Mouse (Mus musculus) spleen, adult 12 weeks (tissue): ENCODE data around the gene Fto.

Experiments used
- DNase-seq: peaks from one replicate; pipeline ENCODE4 v3.0.0; 2022; ENCODE audit warnings: low spot score

The Fto gene

GRCm38 (mm10) chr8:91454926-91455325 lies 141.6 kb downstream of the Fto start:
- no peak for DNase-seq

GRCm38 (mm10) chr8:91455591-91455990 lies 142.3 kb downstream of the Fto start:
- no peak for DNase-seq

GRCm38 (mm10) chr8:91458016-91458415 lies 144.7 kb downstream of the Fto start:
- DNase-seq, result no peak

- no peak for DNase-seq
Measured at GRCm38 (mm10) chr8:91460965-91461364, 147.6 kb downstream of the Fto start.

- no peak for DNase-seq
Measured at GRCm38 (mm10) chr8:91463757-91464156, 150.4 kb downstream of the Fto start.

- no peak for DNase-seq
Measured at GRCm38 (mm10) chr8:91467463-91467862, 154.1 kb downstream of the Fto start.

- no peak for DNase-seq
Measured at GRCm38 (mm10) chr8:91467881-91468534, 154.7 kb downstream of the Fto start.

GRCm38 (mm10) chr8:91469441-91469840 lies 156.1 kb downstream of the Fto start:
- no peak for DNase-seq

GRCm38 (mm10) chr8:91474731-91475279 lies 161.5 kb downstream of the Fto start:
- no peak for DNase-seq

GRCm38 (mm10) chr8:91476988-91477387 lies 163.7 kb downstream of the Fto start:
- no peak for DNase-seq

- DNase-seq, result no peak
Measured at GRCm38 (mm10) chr8:91477471-91477870, 164.1 kb downstream of the Fto start.

- DNase-seq, result no peak
Measured at GRCm38 (mm10) chr8:91482511-91482910, 169.2 kb downstream of the Fto start.

GRCm38 (mm10) chr8:91486394-91486793 lies 173.1 kb downstream of the Fto start:
- no peak for DNase-seq

- no peak for DNase-seq
Measured at GRCm38 (mm10) chr8:91487456-91487855, 174.1 kb downstream of the Fto start.

GRCm38 (mm10) chr8:91488086-91488783 lies 174.9 kb downstream of the Fto start:
- no peak for DNase-seq

GRCm38 (mm10) chr8:91488784-91489450 lies 175.6 kb downstream of the Fto start:
- DNase-seq, result no peak

GRCm38 (mm10) chr8:91490065-91490464 lies 176.7 kb downstream of the Fto start:
- DNase-seq, result no peak

GRCm38 (mm10) chr8:91493373-91493772 lies 180.0 kb downstream of the Fto start:
- DNase-seq, result no peak

GRCm38 (mm10) chr8:91494501-91495259 lies 181.4 kb downstream of the Fto start:
- DNase-seq, result no peak

GRCm38 (mm10) chr8:91495260-91495601 lies 181.9 kb downstream of the Fto start:
- DNase-seq, result no peak

GRCm38 (mm10) chr8:91496000-91496399 lies 182.7 kb downstream of the Fto start:
- no peak for DNase-seq

- DNase-seq, result no peak
Measured at GRCm38 (mm10) chr8:91496936-91497335, 183.6 kb downstream of the Fto start.
